Mouse (Mus musculus): ENCODE results near the gene Vps9d1.
"Not testable (repeated sequence)": the region's sequence is repeated elsewhere in the genome, so short reads cannot be mapped to it uniquely, and the experiment has no call there.

Gene Vps9d1

GRCm38 (mm10) chr8:123252925-123253324 lies 1.2 kb downstream of the Vps9d1 start:
- no peak for DNase-seq

DNA sequence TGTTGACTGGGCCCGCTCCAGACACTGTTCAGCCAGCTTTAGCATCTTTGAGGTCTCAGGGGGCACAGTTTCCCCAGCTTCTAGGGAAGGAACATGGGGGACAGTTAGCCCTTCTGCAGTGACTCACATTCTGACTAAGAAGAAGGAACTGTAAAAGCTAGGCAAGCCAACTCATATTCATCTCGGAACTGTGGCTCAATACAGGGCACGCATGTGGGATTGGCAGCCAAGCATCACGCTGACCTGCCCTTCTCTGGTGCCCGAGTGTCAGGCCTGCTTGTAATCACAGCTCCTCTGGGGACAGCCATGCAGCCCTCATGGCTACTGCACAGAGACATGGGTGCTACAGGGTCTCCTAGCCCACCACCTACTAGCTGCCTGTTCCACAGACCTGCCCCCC lies 3.2 kb downstream of the Vps9d1 start:
- no peak for DNase-seq

DNA sequence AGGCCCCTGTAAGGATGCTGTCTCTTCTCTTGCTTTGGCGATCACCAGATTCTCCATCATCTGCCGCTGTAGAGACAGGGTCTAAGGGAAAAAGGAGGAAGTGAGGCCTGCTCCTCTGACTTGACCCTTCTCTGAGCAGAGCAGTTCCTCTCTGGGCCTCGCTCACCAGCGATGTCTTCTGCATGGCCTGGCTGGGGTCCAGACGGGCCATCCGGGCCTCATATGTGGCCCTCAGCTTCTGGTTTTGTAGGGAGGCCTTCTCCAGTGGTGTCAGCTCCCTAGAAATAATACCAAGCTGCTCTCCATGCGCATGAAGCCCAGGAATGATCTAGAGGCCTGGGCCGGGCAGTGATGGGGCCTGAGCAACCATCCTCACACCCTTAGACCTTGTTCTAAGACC lies 5.6 kb downstream of the Vps9d1 start:
- DNase-seq, result no peak

DNA sequence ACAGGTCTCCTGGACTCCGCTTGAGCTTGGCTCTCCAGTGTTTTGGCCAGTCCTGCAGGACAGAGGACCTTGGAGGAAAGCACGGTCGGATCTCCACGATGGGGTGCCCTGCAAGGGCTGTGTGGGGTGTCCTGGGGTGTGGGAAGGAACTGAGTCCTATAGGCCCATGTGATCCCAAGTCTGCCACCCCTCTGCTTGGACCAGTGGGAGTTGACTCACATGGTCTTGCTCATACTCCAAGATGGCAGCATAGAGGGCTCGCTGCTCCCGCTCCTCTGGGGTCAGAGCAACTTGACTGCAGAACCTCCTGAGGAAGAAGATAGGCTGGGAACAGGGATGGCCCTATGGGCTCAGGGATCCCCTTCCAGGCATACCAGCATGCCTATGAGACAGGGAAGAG lies 6.4 kb downstream of the Vps9d1 start:
- DNase-seq, result no peak

- no peak for DNase-seq
These were observed 8.6 kb downstream of the Vps9d1 start for GRCm38 (mm10) chr8:123245543-123245942.

GRCm38 (mm10) chr8:123244382-123244781 lies 9.8 kb downstream of the Vps9d1 start:
- DNase-seq, result no peak

DNA sequence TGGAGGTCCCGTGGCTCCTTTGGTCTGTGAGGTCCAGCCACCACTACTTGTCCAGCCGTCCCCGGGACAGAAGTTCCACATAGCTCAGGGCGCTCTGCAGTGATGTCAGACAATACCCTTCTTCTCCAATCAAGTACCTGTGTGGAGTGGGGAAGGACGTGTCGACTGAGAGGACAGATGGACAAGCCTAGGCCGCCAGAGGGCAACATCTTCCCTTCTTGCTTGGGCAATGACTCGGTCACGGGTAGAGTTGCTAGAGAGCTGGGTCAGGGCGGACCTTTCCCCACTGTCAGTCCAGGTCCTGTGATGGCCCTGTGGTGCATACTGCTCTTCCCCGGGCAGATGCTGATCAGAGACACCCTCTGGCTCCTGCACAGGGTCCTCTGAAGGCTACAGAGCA lies 11.1 kb downstream of the Vps9d1 start:
- DNase-seq, result no peak

DNA sequence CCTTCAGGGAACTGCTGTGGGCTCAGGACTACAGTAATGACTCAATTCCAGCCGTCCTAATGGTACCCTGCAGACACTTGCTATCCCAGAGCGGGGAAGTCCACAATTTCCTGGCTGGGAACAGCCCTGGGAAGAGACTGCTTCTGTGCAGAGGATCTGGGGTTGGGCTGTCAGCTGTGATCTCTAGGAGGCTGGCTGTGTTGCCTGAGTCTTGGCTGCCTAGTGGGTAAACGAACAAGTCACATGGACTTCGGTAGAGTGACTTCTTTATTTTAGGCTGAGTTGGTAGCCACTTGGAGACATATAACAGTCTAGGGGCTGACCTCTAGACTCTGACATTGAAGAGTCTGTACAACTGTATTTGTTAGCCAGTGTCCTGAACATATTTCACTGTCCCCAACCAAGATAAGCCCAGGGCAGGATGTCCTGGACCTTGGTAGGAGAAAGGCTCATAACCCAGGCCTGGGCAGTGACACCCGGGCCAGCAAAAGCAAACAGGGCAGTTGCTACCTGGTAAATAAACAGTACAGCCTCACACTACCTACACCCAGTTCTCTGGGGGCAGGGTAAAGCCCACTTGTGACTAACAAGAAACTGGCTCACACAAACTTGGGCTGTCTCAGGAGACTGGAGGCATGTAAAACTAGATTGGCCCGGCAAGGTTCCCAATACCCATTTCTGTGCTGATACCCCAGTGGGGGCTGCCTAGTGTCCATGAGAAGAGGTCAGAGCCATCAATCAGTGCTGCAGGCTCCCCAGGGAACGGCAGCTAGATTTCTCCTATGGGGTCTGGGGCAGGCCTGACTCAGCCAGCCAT lies 11.8 kb downstream of the Vps9d1 start:
- DNase-seq, result no peak

DNA sequence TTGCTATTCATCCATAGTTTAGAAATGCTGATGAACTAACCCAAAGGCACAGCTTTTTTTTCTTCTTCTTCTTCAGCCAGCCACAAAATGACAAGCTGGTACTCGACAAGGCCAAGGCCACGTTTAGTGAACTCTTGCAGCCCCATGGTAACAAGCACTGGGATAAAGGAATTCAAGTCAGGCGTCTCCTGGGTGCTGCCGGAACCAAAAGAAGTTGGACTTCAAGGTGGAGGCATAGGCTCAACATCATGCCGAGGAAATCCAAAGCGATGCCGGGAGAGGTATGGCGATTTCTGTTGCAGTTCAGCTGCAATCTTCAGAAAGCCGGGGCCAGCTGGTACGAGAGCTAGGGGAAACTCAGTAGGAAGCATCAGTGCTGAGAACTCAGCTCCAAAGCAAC lies 14.8 kb downstream of the Vps9d1 start:
- DNase-seq, result no peak

- DNase-seq, result peak; percentile 98
These were observed 18.3 kb downstream of the Vps9d1 start, which contains the start of gene Spata2l for GRCm38 (mm10) chr8:123235520-123236497. Gene Spata2l, minus strand, starts transcription at chr8:123236233.

- DNase-seq, result peak; percentile 29
These were observed 19.1 kb downstream of the Vps9d1 start for GRCm38 (mm10) chr8:123234918-123235519.

- DNase-seq, result no peak
These were observed 20.4 kb downstream of the Vps9d1 start for GRCm38 (mm10) chr8:123233760-123234159.

- DNase-seq, result no peak
These were observed 20.8 kb downstream of the Vps9d1 start for GRCm38 (mm10) chr8:123233300-123233699.

- DNase-seq, result no peak
These were observed 21.6 kb downstream of the Vps9d1 start for GRCm38 (mm10) chr8:123232553-123232952.

DNA sequence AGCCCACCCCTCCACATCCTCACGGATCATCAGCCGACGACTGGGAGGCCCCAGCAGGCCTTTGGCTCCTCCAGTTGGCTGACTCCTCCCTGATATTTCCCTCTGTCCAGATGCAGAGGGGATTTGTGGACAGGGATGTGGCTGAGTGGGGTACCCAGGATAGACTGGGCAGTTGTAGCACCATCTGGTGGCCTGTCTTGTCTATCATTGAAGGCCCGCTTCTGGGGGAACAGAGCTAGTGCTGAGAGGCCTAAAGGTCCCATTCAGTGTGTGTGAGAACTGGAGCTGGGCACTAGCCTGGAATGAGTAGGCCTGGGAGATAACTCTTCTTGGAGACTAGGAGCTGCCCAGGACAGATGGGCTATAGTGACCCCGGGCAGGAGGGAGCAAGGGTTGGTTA lies 22.4 kb downstream of the Vps9d1 start:
- no peak for DNase-seq

DNA sequence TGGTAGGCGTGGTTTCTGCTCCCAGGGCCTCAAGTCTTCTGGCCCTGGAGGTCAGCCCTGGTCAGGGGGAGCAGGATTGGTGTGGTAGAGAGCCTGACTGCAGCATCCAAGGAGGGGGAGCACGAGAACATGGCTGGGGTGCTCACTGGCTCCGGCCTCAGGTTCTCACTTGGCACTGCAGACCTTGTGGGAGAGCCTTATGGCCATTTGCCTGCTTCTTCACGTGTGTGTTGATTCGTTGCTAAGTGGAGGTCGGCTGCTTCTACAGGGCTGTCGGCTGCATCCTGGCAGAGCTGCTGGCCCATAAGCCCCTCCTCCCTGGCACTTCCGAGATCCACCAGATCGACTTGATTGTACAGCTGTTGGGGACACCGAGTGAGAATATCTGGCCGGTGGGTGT lies 23.8 kb downstream of the Vps9d1 start:
- not testable (repeated sequence) for DNase-seq

DNA sequence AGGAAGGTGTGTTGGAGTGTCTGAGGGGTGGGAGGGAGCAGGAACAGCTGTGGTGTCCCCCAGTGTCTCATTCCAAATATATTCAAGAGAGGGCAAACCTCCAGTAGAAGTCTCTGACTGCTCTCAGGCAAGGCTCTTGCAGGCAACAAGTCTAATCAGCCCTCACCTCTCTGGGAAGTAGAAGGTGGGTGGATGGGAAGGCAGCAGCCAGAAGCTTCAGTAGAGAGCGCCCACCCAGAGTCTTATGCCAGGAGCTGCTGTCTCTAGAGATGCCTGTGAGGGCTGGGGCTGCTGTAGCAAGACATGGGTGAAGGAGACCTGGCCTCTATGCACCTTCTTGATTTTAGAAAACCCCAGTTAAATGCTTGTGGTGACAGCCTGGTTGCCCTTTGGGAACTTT lies 25.7 kb downstream of the Vps9d1 start:
- no peak for DNase-seq

GRCm38 (mm10) chr8:123224278-123225266 lies 29.6 kb downstream of the Vps9d1 start, which contains the start of gene Cdk10:
Gene Cdk10, plus strand, starts transcription at chr8:123224842.
- peak; percentile 91 for DNase-seq

DNA sequence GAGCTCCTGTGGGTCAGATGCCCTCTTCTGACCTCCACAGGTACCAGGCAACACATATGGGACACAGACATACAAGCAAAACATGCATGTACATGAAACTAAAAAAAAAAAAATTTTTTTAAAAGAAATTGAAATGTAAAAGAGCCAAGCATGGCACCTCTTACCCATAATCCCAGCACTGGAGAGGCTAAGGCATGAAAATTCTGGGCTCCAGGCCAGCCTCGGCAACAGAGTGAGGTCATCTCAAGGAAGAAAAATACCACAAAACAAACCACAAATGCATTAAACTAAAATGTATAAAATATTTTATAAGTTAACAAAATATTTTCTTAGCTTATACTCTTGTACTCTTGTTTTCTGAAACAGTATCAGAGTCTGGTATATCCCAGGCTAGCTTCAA lies 33.2 kb downstream of the Vps9d1 start:
- no peak for DNase-seq

DNA sequence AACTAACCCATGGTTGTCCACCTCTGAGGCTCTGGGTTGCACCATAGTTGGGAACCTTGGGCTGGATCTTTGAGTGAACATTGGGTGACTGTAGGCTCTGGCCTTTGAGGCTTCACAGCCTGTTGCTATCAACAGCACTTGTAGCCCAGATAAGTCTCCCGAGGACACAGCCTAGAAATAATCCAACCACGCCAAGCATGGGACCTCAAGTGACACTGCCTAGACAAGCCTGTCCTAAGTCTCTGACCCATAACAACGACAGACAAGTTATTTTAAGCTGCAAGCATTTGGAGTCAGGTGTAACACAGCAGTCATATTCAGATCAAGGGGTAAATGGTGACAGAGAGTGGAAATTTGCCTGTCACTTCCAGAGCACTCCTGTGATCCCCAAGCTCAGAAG lies 38.7 kb downstream of the Vps9d1 start:
- DNase-seq, result no peak

GRCm38 (mm10) chr8:123213118-123213772 lies 40.9 kb downstream of the Vps9d1 start:
- DNase-seq, result no peak

All from thymus, postnatal 14 days (tissue).